24 mouse cellular contexts compared by ENCODE assay signal in the genomic region with DNA sequence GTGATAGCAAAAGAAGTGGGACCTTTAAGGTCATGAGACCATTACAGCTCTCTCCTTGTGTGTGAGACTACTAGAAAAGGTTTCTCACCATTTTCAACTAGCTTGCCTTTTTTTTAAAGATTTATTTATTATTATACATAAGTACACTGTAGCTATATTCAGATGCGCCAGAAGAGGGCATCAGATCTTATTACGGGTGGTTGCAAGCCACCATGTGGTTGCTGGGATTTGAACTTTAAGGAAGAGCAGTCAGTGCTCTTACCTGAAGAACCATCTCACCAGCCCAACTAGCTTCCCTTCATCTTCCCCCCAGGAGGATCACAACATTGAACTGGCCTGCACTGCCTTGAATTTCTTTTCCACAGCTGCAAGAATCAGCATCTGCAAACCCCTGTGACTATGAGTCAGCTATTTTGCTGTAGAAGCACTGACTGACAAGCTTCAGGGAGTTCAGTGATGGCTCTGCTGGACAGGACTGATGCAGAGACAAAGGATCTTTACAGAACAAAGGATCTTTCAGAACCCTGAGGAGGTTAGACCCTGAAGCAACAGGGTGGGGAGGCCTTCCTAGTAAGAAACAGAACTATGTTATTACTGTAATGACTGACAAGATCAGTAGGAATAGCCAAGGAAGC. TPM values are rescaled to one million over a fixed set of nuclear protein-coding genes. Genes with fewer than 3 reads are reported as not detected.
A peak's percentile ranks its signal among the peaks of the same experiment; 100 is the strongest.
DNase-seq lines count a peak whose midpoint lies in the region; ATAC-seq and TF ChIP-seq lines count a peak whose summit lies in the region.
"Had no signal": no experiment of that assay in that cellular context is flagged by ENCODE, and none has a peak within 500 bp of the region (broad histone marks: within the 10 kb centered on the region; RNA-seq: fewer than 3 reads in every experiment).

No protein-coding gene starts in this region.

- TF ChIP-seq RAD21 in CH12.LX (IDR thresholded peaks at IDR 0.05; ENCODE audit: low read depth, low read length): no peak

- ATAC-seq in intestine, postnatal 0 days: no peak
- ATAC-seq in intestine, embryonic 16.5 days: no peak
- ATAC-seq in hindbrain, embryonic 13.5 days (ENCODE audit: low FRiP score): no peak
- ATAC-seq: forebrain, embryonic 15.5 days had no signal

- no peaks in the 10 kb centered on the region for H3K4me1 ChIP-seq in intestine, postnatal 0 days (replicated peaks; ENCODE audit: control insufficient read depth, insufficient read depth, low read length)
- no peaks in the 10 kb centered on the region for H3K4me1 ChIP-seq in intestine, embryonic 16.5 days (ENCODE audit: control insufficient read depth, insufficient read depth, low read length)
- H3K4me1 ChIP-seq in CH12.LX (ENCODE audit: control insufficient read depth in 1 of 2, insufficient read depth in 2 of 2): peaks cover 0 to 5% of the 10 kb centered on the region in 2 experiments; a peak in 2 of 4 replicates
- H3K4me1 ChIP-seq in hindbrain, embryonic 13.5 days (replicated peaks): no peaks in the 10 kb centered on the region
- H3K4me1 ChIP-seq: forebrain, embryonic 15.5 days had no signal

- peak; percentile 23 for DNase-seq in 3134 (ENCODE audit: extremely low read depth, insufficient read length, low spot score)
- DNase-seq in CH12.LX (ENCODE audit: extremely low read depth): peak; percentile 12
- peak; percentile 90 for DNase-seq in R1 (ENCODE audit: low read depth, low spot score)
- no peak for DNase-seq in frontal cortex, postnatal 14 days (ENCODE audit: low spot score in 2 of 2)
- DNase-seq: adrenal gland, postnatal 25 days; cerebellum, adult 11 months; cerebellum, postnatal 10 days; embryo, embryonic 11 days; gastrocnemius, adult 2 months; heart, postnatal 4 days; kidney, postnatal 25 days; left cerebral cortex, postnatal 4 days; liver; lung, adult 2 months; retina, postnatal 1 day; right cerebral cortex, postnatal 4 days had no signal

- H3K4me2 ChIP-seq in intestine, postnatal 0 days (replicated peaks; ENCODE audit: low read depth): no peak overlapping the region
- H3K4me2 ChIP-seq in intestine, embryonic 16.5 days (ENCODE audit: low read depth, low read length): no peak overlapping the region
- no peak overlapping the region for H3K4me2 ChIP-seq in CH12.LX (ENCODE audit: insufficient read depth, low read depth, poor library complexity, severe bottlenecking)
- H3K4me2 ChIP-seq in hindbrain, embryonic 13.5 days: no peak overlapping the region
- H3K4me2 ChIP-seq: forebrain, embryonic 15.5 days; heart, embryonic 15.5 days; midbrain, embryonic 11.5 days had no signal

- in situ Hi-C loops in CH12.LX (cut with MboI; ENCODE audit: low pct_ligation_motif_present, low pct_unique_long_range_greater_than_20kb, low sequenced_read_pairs): no loop called here

- no peak overlapping the region for H3K27ac ChIP-seq in intestine, postnatal 0 days (ENCODE audit: low read depth, low read length)
- H3K27ac ChIP-seq in intestine, embryonic 16.5 days (ENCODE audit: low read length): no peak overlapping the region
- no peak overlapping the region for H3K27ac ChIP-seq in CH12.LX (ENCODE audit: insufficient read depth, low read depth)
- no peak overlapping the region for H3K27ac ChIP-seq in hindbrain, embryonic 13.5 days
- H3K27ac ChIP-seq: forebrain, embryonic 15.5 days; gastrocnemius, adult 2 months; heart, embryonic 15.5 days; left cerebral cortex, adult 2 months; macrophage had no signal

- no peak for TF ChIP-seq EP300 in CH12.LX (IDR thresholded peaks at IDR 0.05; ENCODE audit: low read length)

- H3K4me3 ChIP-seq in intestine, postnatal 0 days (ENCODE audit: low read depth, low read length): no peak overlapping the region
- H3K4me3 ChIP-seq in intestine, embryonic 16.5 days (ENCODE audit: low read length): no peak overlapping the region
- H3K4me3 ChIP-seq in CH12.LX (replicated peaks in 1 of 3; ENCODE audit: low read depth in 2 of 3, low read length in 2 of 3, poor library complexity in 1 of 3): no peak overlapping the region
- no peak overlapping the region for H3K4me3 ChIP-seq in hindbrain, embryonic 13.5 days
- H3K4me3 ChIP-seq: forebrain, embryonic 15.5 days; gastrocnemius, adult 2 months; heart, embryonic 15.5 days; left cerebral cortex, adult 2 months had no signal

- WGBS in intestine, postnatal 0 days: 92% methylated on average over 2 of the region's 2 CpGs
- 73% methylated on average over 2 of the region's 2 CpGs for WGBS in intestine, embryonic 16.5 days
- 75% methylated on average over 2 of the region's 2 CpGs for WGBS in hindbrain, embryonic 13.5 days

- H3K9ac ChIP-seq in intestine, postnatal 0 days (ENCODE audit: low read depth, low read length): no peak overlapping the region
- H3K9ac ChIP-seq in intestine, embryonic 16.5 days (ENCODE audit: low read depth, low read length): no peak overlapping the region
- H3K9ac ChIP-seq in CH12.LX (ENCODE audit: insufficient read depth, low read depth): no peak overlapping the region
- H3K9ac ChIP-seq in hindbrain, embryonic 13.5 days: no peak overlapping the region
- H3K9ac ChIP-seq: forebrain, embryonic 15.5 days; heart, embryonic 15.5 days had no signal

- no peaks in the 10 kb centered on the region for H3K27me3 ChIP-seq in intestine, postnatal 0 days (replicated peaks; ENCODE audit: control insufficient read depth, insufficient read depth, low read length)
- H3K27me3 ChIP-seq in intestine, embryonic 16.5 days (replicated peaks; ENCODE audit: control insufficient read depth, insufficient read depth, low read length): no peaks in the 10 kb centered on the region
- H3K27me3 ChIP-seq in CH12.LX (replicated peaks): no peaks in the 10 kb centered on the region
- H3K27me3 ChIP-seq in hindbrain, embryonic 13.5 days: no peaks in the 10 kb centered on the region
- H3K27me3 ChIP-seq: forebrain, embryonic 15.5 days; heart, embryonic 15.5 days had no signal

- dilution Hi-C loops in CH12.LX (cut with MboI; ENCODE audit: extremely low pct_ligation_motif_present, extremely low pct_unique_long_range_greater_than_20kb, low sequenced_read_pairs): no loop called here

- no peak for TF ChIP-seq POLR2A in CH12.LX (IDR thresholded peaks at IDR 0.05; ENCODE audit: low read depth, low read length)

- no peaks in the 10 kb centered on the region for H3K9me3 ChIP-seq in intestine, postnatal 0 days (ENCODE audit: control insufficient read depth)
- H3K9me3 ChIP-seq in intestine, embryonic 16.5 days (ENCODE audit: control insufficient read depth, low read length): no peaks in the 10 kb centered on the region
- H3K9me3 ChIP-seq in CH12.LX (replicated peaks; ENCODE audit: low read length): peaks cover 6% of the 10 kb centered on the region
- H3K9me3 ChIP-seq in hindbrain, embryonic 13.5 days: no peaks in the 10 kb centered on the region
- H3K9me3 ChIP-seq: forebrain, embryonic 15.5 days; heart, embryonic 15.5 days had no signal

- H3K36me3 ChIP-seq in intestine, postnatal 0 days (ENCODE audit: control insufficient read depth, insufficient read depth): no peaks in the 10 kb centered on the region
- H3K36me3 ChIP-seq in intestine, embryonic 16.5 days (ENCODE audit: control insufficient read depth, insufficient read depth, low read length): no peaks in the 10 kb centered on the region
- H3K36me3 ChIP-seq in CH12.LX (replicated peaks in 1 of 2; ENCODE audit: control insufficient read depth in 1 of 2, insufficient read depth in 1 of 2, low read length in 1 of 2): no peaks in the 10 kb centered on the region
- H3K36me3 ChIP-seq in hindbrain, embryonic 13.5 days: no peaks in the 10 kb centered on the region
- H3K36me3 ChIP-seq: forebrain, embryonic 15.5 days; heart, embryonic 15.5 days had no signal

- TF ChIP-seq CTCF in intestine, postnatal 0 days (IDR thresholded peaks at IDR 0.05; ENCODE audit: low read depth): 0 out of 2 replicates have a peak, but pooled peaks have one; percentile 14
- TF ChIP-seq CTCF in CH12.LX (conservative IDR thresholded peaks at IDR 0.05 in 1 of 2, IDR thresholded peaks at IDR 0.05 in 1 of 2; ENCODE audit: low read depth in 2 of 2, low read length in 2 of 2): peak in 1 of 2 experiments; percentile 38; a peak in 2 of 4 replicates

- H3K79me2 ChIP-seq in CH12.LX (replicated peaks; ENCODE audit: control insufficient read depth, extremely low read depth, insufficient read depth, poor library complexity, severe bottlenecking): no peaks in the 10 kb centered on the region

TF ChIP-seq in CH12.LX, 34 proteins besides CTCF, POLR2A, EP300 and RAD21:
- TF ChIP-seq ZMIZ1 (IDR thresholded peaks at IDR 0.05; ENCODE audit: low read depth, low read length): no peak
- no peak for TF ChIP-seq USF2 (conservative IDR thresholded peaks at IDR 0.05; ENCODE audit: low read depth, low read length)
- no peak for TF ChIP-seq MXI1 (IDR thresholded peaks at IDR 0.05; ENCODE audit: low read depth, low read length)
- no peak for TF ChIP-seq MYC (IDR thresholded peaks at IDR 0.05; ENCODE audit: low read depth, low read length)
- TF ChIP-seq SIN3A (IDR thresholded peaks at IDR 0.05; ENCODE audit: low read length): no peak
- TF ChIP-seq ZKSCAN1 (IDR thresholded peaks at IDR 0.05; ENCODE audit: borderline replicate concordance, low read depth, low read length): no peak
- no peak for TF ChIP-seq JUND (conservative IDR thresholded peaks at IDR 0.05; ENCODE audit: low read depth, low read length)
- no peak for TF ChIP-seq ETS1 (conservative IDR thresholded peaks at IDR 0.05; ENCODE audit: low read depth, low read length)
- TF ChIP-seq UBTF (IDR thresholded peaks at IDR 0.05; ENCODE audit: low read depth, low read length): no peak
- no peak for TF ChIP-seq MAFK (IDR thresholded peaks at IDR 0.05; ENCODE audit: insufficient replicate concordance, low read length)
- TF ChIP-seq ZC3H11A (IDR thresholded peaks at IDR 0.05; ENCODE audit: low read depth, low read length): no peak
- no peak for TF ChIP-seq E2F4 (IDR thresholded peaks at IDR 0.05; ENCODE audit: insufficient replicate concordance, low read depth, low read length)
- no peak for TF ChIP-seq PAX5 (IDR thresholded peaks at IDR 0.05; ENCODE audit: low read length)
- TF ChIP-seq MAX (IDR thresholded peaks at IDR 0.05; ENCODE audit: low read length): no peak
- no peak for TF ChIP-seq SMC3 (IDR thresholded peaks at IDR 0.05; ENCODE audit: low read depth, low read length)
- TF ChIP-seq TCF12 (IDR thresholded peaks at IDR 0.05; ENCODE audit: low read depth, low read length): no peak
- no peak for TF ChIP-seq JUN (IDR thresholded peaks at IDR 0.05; ENCODE audit: insufficient read depth, low read depth, low read length)
- TF ChIP-seq POLR2AphosphoS2 (IDR thresholded peaks at IDR 0.05; ENCODE audit: low read depth, low read length): no peak

RNA-seq across cellular contexts. Expression of a gene that starts 34.5 kb away (rescaled TPM):
- polyA plus RNA-seq in intestine, postnatal 0 days (2015; fragmentation: Nextera tagmentation; extraction: Ambion mirVana): 8.2 and 8.6 TPM in 2 replicates
- 12.7 and 15.3 TPM in 2 replicates for polyA plus RNA-seq in intestine, embryonic 16.5 days (2015; fragmentation: Nextera tagmentation; extraction: Ambion mirVana)
- 51.1 and 67.9 TPM in 2 replicates for total RNA-seq in CH12.LX (2012; rRNA removed)
- total RNA-seq in CH12.LX (2014; rRNA removed): 75.6 and 80.0 TPM in 2 replicates
- polyA plus RNA-seq in CH12.LX (2012; ENCODE audit: insufficient read length, low read depth): 67.8 and 73.2 TPM in 2 replicates
- polyA plus RNA-seq in hindbrain, embryonic 13.5 days (2015; fragmentation: Nextera tagmentation; extraction: Ambion mirVana): 2.3 and 2.8 TPM in 2 replicates

Comparison
In these comparisons a context has a peak if more than half of its experiments do, and no peak if none do; other contexts are left out.
1. DNase-seq: peak in 3134 (single experiment), CH12.LX (single experiment) and R1 (single experiment); none in frontal cortex, postnatal 14 days (0 of 2).